ENCODE assay signal across 8 mouse cellular contexts in the genomic region with DNA sequence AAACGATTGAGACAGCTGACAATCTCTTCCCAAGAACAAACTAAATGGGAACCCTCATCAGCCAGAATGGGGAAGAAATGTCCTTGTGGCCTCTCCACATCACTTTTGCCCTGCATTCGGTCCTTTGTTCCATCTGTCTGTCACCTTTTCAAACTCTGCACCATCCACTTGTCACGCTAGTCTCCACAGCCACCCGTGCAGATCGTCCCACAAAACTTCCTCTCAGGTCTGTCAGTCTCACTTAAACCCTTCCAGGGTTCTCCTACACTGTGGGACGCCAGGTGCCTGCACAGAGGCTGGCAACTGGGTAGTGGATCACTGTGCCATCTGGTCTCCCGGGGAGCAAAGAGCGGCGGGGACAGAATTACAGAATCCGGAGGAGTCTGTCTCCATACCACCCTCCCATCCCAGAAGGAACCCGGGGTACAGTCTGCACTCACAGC. TPM values are rescaled to one million over a fixed set of nuclear protein-coding genes. Genes with fewer than 3 reads are reported as not detected.
DNase-seq lines count a peak whose midpoint lies in the region; ATAC-seq and TF ChIP-seq lines count a peak whose summit lies in the region.

No protein-coding gene starts in this region.

- DNase-seq in liver, adult 2 months (ENCODE audit: extremely low read depth, low read depth, low spot score) = no peak
- no peak for DNase-seq in liver
- DNase-seq in thymus, postnatal 25 days = no peak
- no peak for DNase-seq in thymus, postnatal 0 days (ENCODE audit: low spot score)
- no peak for DNase-seq in thymus, adult 18-20 months

- no peak for TF ChIP-seq CTCF in liver, adult 2 months (IDR thresholded peaks at IDR 0.05; ENCODE audit: low read depth, low read length)
- no peak for TF ChIP-seq CTCF in cortical plate, adult 2 months (IDR thresholded peaks at IDR 0.05; ENCODE audit: extremely low read depth, insufficient read depth, low read length)

- H3K9ac ChIP-seq in liver, adult 2 months (ENCODE audit: low read depth, low read length) = peak overlapping the region; percentile 66
- peak overlapping the region; percentile 45 for H3K9ac ChIP-seq in intestine, embryonic 15.5 days
- peak overlapping the region; percentile 89 for H3K9ac ChIP-seq in neural tube, embryonic 14.5 days (replicated peaks; ENCODE audit: low read depth, low read length)

- WGBS in liver, adult 2 months = 11% methylated on average over 11 of the region's 11 CpGs
- WGBS in intestine, embryonic 15.5 days = 7% methylated on average over 11 of the region's 11 CpGs
- WGBS in neural tube, embryonic 14.5 days = 4% methylated on average over 11 of the region's 11 CpGs

- TF ChIP-seq POLR2A in liver, adult 2 months (IDR thresholded peaks at IDR 0.05; ENCODE audit: extremely low read depth, insufficient read depth, low read length) = no peak
- no peak for TF ChIP-seq POLR2A in cortical plate, adult 2 months (IDR thresholded peaks at IDR 0.05; ENCODE audit: extremely low read depth, insufficient read depth, low read length)

- H3K4me2 ChIP-seq in intestine, embryonic 15.5 days (replicated peaks) = peak overlapping the region; percentile 89
- peak overlapping the region; percentile 76 for H3K4me2 ChIP-seq in neural tube, embryonic 14.5 days (ENCODE audit: low read depth, low read length)

- peaks cover 6% of the 10 kb centered on the region for H3K4me1 ChIP-seq in liver, adult 2 months (ENCODE audit: control insufficient read depth, insufficient read depth, low read length)
- no peaks in the 10 kb centered on the region for H3K4me1 ChIP-seq in cortical plate, adult 2 months (ENCODE audit: control insufficient read depth, insufficient read depth, low read length)
- H3K4me1 ChIP-seq in intestine, embryonic 15.5 days (replicated peaks) = 0 out of 2 replicates have a peak, but pooled peaks cover 3% of the 10 kb centered on the region
- peaks cover 7% of the 10 kb centered on the region for H3K4me1 ChIP-seq in neural tube, embryonic 14.5 days (ENCODE audit: control insufficient read depth, insufficient read depth, low read length)

- H3K9me3 ChIP-seq in intestine, embryonic 15.5 days = no peaks in the 10 kb centered on the region
- no peaks in the 10 kb centered on the region for H3K9me3 ChIP-seq in neural tube, embryonic 14.5 days (ENCODE audit: control insufficient read depth, low read length)

- peak overlapping the region; percentile 98 for H3K4me3 ChIP-seq in liver, adult 2 months (ENCODE audit: insufficient read depth, low read depth, low read length)
- H3K4me3 ChIP-seq in cortical plate, adult 2 months (ENCODE audit: insufficient read depth, low read length) = peak overlapping the region; percentile 56
- peak overlapping the region; percentile 74 for H3K4me3 ChIP-seq in intestine, embryonic 15.5 days (replicated peaks)
- peak overlapping the region; percentile 95 for H3K4me3 ChIP-seq in neural tube, embryonic 14.5 days (ENCODE audit: low read depth, low read length)

- no peaks in the 10 kb centered on the region for H3K27me3 ChIP-seq in liver, adult 2 months (ENCODE audit: control insufficient read depth, insufficient read depth, low read length)
- H3K27me3 ChIP-seq in intestine, embryonic 15.5 days (replicated peaks) = no peaks in the 10 kb centered on the region
- H3K27me3 ChIP-seq in neural tube, embryonic 14.5 days (ENCODE audit: control insufficient read depth, insufficient read depth, low read length) = no peaks in the 10 kb centered on the region

- no peak overlapping the region for H3K27ac ChIP-seq in liver, adult 2 months (replicated peaks; ENCODE audit: insufficient read depth, low read depth, low read length)
- H3K27ac ChIP-seq in cortical plate, adult 2 months (ENCODE audit: insufficient read depth, low read length) = no peak overlapping the region
- H3K27ac ChIP-seq in intestine, embryonic 15.5 days = no peak overlapping the region
- H3K27ac ChIP-seq in neural tube, embryonic 14.5 days (ENCODE audit: low read depth, low read length) = no peak overlapping the region

- H3K36me3 ChIP-seq in liver, adult 2 months (ENCODE audit: control insufficient read depth, insufficient read depth, low read length) = no peaks in the 10 kb centered on the region
- no peaks in the 10 kb centered on the region for H3K36me3 ChIP-seq in intestine, embryonic 15.5 days
- no peaks in the 10 kb centered on the region for H3K36me3 ChIP-seq in neural tube, embryonic 14.5 days (ENCODE audit: control insufficient read depth, insufficient read depth, low read length)

- no peaks in the 10 kb centered on the region for H3K79me2 ChIP-seq in liver, adult 2 months (ENCODE audit: control insufficient read depth, insufficient read depth, low read length)

- ATAC-seq in intestine, embryonic 15.5 days = no peak
- no peak for ATAC-seq in neural tube, embryonic 14.5 days (ENCODE audit: low read depth)

RNA-seq across cellular contexts. Expression of gene Iqcb1, which starts 0.6 kb away (rescaled TPM):
- total RNA-seq in liver, adult 2 months (2014; rRNA removed) = 3.6 and 6.3 TPM in 2 replicates
- polyA plus RNA-seq in liver, adult 2 months (2012; rRNA removed) = 1.3 and 1.4 TPM in 2 replicates
- 28.9 and 34.6 TPM in 2 replicates for polyA plus RNA-seq in cortical plate, adult 2 months (2012; rRNA removed)
- polyA plus RNA-seq in intestine, embryonic 15.5 days (2015; fragmentation: Nextera tagmentation; extraction: Ambion mirVana) = 25.1 and 27.2 TPM in 2 replicates
- polyA plus RNA-seq in neural tube, embryonic 14.5 days (2014; fragmentation: Nextera tagmentation; extraction: Ambion mirVana) = 66.0 and 79.1 TPM in 2 replicates
- polyA plus RNA-seq in thymus, postnatal 0 days (2015; fragmentation: Nextera tagmentation; extraction: Ambion mirVana) = 20.4 and 22.8 TPM in 2 replicates

RNA-seq across cellular contexts. Expression of gene Slc15a2, which starts 42.9 kb away (rescaled TPM):
- total RNA-seq in liver, adult 2 months (2014; rRNA removed) = 2.8 and 6.9 TPM in 2 replicates
- 0.24 and 0.97 TPM in 2 replicates for polyA plus RNA-seq in liver, adult 2 months (2012; rRNA removed)
- 35.9 and 39.5 TPM in 2 replicates for polyA plus RNA-seq in cortical plate, adult 2 months (2012; rRNA removed)
- polyA plus RNA-seq in intestine, embryonic 15.5 days (2015; fragmentation: Nextera tagmentation; extraction: Ambion mirVana) = 4.9 and 6.6 TPM in 2 replicates
- 14.7 and 21.3 TPM in 2 replicates for polyA plus RNA-seq in neural tube, embryonic 14.5 days (2014; fragmentation: Nextera tagmentation; extraction: Ambion mirVana)
- polyA plus RNA-seq in thymus, postnatal 0 days (2015; fragmentation: Nextera tagmentation; extraction: Ambion mirVana) = 1.1 and 1.4 TPM in 2 replicates

RNA-seq across cellular contexts. Expression of gene Eaf2, which starts 47.2 kb away (rescaled TPM):
- 0.28 and 0.67 TPM in 2 replicates for total RNA-seq in liver, adult 2 months (2014; rRNA removed)
- polyA plus RNA-seq in liver, adult 2 months (2012; rRNA removed) = 0.28 and 0.29 TPM in 2 replicates
- 1.3 and 1.4 TPM in 2 replicates for polyA plus RNA-seq in cortical plate, adult 2 months (2012; rRNA removed)
- 1.8 and 2.2 TPM in 2 replicates for polyA plus RNA-seq in intestine, embryonic 15.5 days (2015; fragmentation: Nextera tagmentation; extraction: Ambion mirVana)
- polyA plus RNA-seq in neural tube, embryonic 14.5 days (2014; fragmentation: Nextera tagmentation; extraction: Ambion mirVana) = 0.39 and 0.43 TPM in 2 replicates
- 5.3 and 5.8 TPM in 2 replicates for polyA plus RNA-seq in thymus, postnatal 0 days (2015; fragmentation: Nextera tagmentation; extraction: Ambion mirVana)

RNA-seq across cellular contexts. Expression of gene Golgb1, which starts 47.3 kb away (rescaled TPM):
- total RNA-seq in liver, adult 2 months (2014; rRNA removed) = 34.1 and 36.2 TPM in 2 replicates
- polyA plus RNA-seq in liver, adult 2 months (2012; rRNA removed) = 22.7 and 30.1 TPM in 2 replicates
- 56.0 and 63.5 TPM in 2 replicates for polyA plus RNA-seq in cortical plate, adult 2 months (2012; rRNA removed)
- polyA plus RNA-seq in intestine, embryonic 15.5 days (2015; fragmentation: Nextera tagmentation; extraction: Ambion mirVana) = 91.4 and 93.4 TPM in 2 replicates
- polyA plus RNA-seq in neural tube, embryonic 14.5 days (2014; fragmentation: Nextera tagmentation; extraction: Ambion mirVana) = 68.1 and 85.6 TPM in 2 replicates
- polyA plus RNA-seq in thymus, postnatal 0 days (2015; fragmentation: Nextera tagmentation; extraction: Ambion mirVana) = 50.2 and 63.9 TPM in 2 replicates
